Mouse (Mus musculus): ENCODE measurements around the gene Vmn2r1. TPM values are rescaled to one million over a fixed set of nuclear protein-coding genes. Genes with fewer than 3 reads are reported as not detected.
A peak's percentile ranks its signal among the peaks of the same experiment; 100 is the strongest.

Vmn2r1 gene
- total RNA-seq (2021), result under 1 TPM; 0.10 to 0.12 TPM

DNA sequence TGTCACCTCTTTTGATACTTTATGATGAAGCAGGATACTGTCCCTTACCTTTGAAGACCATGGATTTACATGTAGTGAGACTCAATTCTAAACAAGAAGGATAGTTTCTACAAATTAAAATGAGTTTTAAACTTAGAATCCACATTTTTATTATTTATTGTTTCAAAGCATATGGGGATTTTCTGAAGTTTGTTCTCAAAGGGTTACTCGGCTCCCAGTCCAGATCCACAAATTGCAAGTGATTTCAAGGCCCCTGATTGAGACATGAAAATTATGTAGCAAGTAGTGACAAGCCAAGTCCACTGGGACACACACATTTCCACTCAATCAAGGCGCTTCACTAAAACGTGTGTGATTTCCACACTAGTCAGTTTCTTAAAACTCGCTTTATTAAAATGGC, at the start of gene Vmn2r1:
Gene Vmn2r1, plus strand, starts transcription at position 301 of the 400 bp plus-strand sequence.
- intact Hi-C loops (cut with DNase I), result no loop called here
- no peak for DNase-seq

GRCm38 (mm10) chr3:64038136-64038841, 43.1 kb upstream of the Vmn2r1 start:
- no peak for DNase-seq
- intact Hi-C loops (cut with DNase I), result loop anchor here (2.0 kb wide), 1 partner anchor 753 kb away; no protein-coding TSS in a partner anchor

DNA sequence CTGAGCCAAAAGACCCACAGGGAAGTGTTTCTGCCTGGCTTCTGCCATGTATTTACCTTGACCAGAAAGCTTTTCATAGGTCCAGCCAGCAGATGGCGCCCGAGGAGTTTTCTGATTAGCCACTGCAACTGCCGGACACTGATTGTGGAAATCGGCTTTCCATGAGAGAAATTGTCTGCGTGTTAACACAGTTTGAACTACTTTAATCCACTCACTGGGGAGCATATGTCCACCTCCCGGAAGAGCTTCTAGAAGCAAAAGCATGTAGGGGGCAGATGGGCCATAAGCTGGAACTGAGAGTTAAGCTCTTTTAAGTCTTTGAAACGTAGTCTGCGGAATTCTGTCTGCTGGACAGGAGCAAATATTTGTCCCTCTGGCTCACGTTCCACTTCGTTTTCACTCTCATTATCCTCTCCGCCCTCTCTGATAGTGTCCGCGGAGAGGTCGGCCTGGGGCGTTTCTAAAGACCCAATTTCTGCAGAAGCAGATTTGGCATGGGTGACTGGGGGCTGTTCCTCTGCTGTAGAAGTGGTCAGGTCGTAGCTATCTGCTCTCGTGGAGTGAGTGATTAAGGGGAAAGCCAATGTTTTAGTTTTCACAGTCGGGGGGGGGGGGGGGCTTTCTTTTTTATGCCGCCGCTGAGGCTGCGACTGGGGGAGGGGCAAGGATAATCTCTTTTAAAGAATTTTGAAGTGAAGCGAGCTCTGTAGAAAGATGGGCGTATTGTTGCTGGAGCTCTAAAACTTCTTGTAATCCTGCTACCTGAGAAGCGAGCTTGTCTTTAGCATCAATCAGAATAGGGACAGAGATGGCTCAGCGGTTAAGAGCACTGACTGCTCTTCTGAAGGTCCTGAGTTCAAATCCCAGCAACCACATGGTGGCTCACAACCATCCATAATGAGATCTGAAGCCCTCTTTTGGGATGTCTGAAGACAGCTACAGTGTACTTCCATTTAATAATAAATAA, 41.2 kb upstream of the Vmn2r1 start:
- intact Hi-C loops (cut with DNase I), result loop anchor here (1.0 to 2.0 kb wide), 2 partner anchors 266 to 751 kb away; no protein-coding TSS in a partner anchor
- peak; percentile 88 to 92 for DNase-seq

- no peak for DNase-seq
- intact Hi-C loops (cut with DNase I), result no loop called here
Observed at GRCm38 (mm10) chr3:64112707-64113106, 31.4 kb downstream of the Vmn2r1 start.

- peak in 1 of 2 experiments; percentile 4 for DNase-seq
- intact Hi-C loops (cut with DNase I), result no loop called here
Observed at GRCm38 (mm10) chr3:64113352-64114046, 32.2 kb downstream of the Vmn2r1 start.

DNA sequence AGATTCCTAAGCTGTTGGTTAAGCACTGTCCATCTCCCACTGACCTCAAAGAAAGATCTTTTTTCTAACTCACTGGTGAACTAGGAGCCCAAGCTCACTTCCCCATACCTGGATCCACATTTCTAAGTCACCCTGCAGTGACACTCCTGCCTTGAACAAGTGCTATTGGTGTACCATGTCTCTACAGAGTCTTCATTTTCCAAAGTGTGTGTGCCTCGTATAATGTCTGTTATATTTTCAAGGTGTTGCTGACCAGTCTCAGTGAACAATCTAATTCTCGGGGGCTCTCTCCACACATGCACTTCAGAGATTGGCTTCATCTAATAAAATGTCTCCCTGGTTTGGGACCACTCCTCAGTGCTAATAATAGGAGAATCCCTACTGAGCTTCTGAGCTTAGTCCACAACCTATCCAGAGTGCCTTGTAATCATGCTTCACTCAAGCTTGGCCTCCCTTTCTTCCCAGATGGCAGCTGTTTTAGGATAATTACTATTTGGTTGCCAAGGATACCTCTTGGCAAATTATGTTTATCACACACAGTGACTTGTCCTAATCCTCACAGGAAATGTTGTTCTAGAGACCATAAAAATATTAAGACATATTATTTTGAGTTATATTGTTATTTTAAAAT, 60.6 kb downstream of the Vmn2r1 start, which contains the start of gene Vmn2r2:
Gene Vmn2r2, minus strand, starts transcription at position 51 of the 631 bp plus-strand sequence.
- intact Hi-C loops (cut with DNase I), result no loop called here
- DNase-seq, result no peak

Other genes starting within 250 kb of the Vmn2r1 start
- under 1 TPM in 1 of 2 experiments, not detected in 1; 0.55 TPM for gene Plch1, start 182.1 kb upstream of the Vmn2r1 start, total RNA-seq (2021)
- gene E130311K13Rik, start 152.1 kb upstream of the Vmn2r1 start, total RNA-seq (2021), result 1 to 10 TPM; 6.3 to 6.7 TPM
- 10 to 100 TPM in 1 of 2 experiments, 1 to 10 TPM in 1; 9.6 to 10.9 TPM for gene Slc33a1, start 116.8 kb upstream of the Vmn2r1 start, total RNA-seq (2021)
- gene Gmps, start 105.4 kb upstream of the Vmn2r1 start, total RNA-seq (2021), result 10 to 100 TPM; 27.5 to 30.1 TPM
- gene Vmn2r2, start 60.4 kb downstream of the Vmn2r1 start, total RNA-seq (2021), result not detected
- gene Vmn2r3, start 208.2 kb downstream of the Vmn2r1 start, total RNA-seq (2021), result not detected

Data from heart, postnatal 10 days (tissue).